Mouse (Mus musculus): Measurements from ENCODE around the gene Gm4064. TPM values are rescaled to one million over a fixed set of nuclear protein-coding genes. Genes with fewer than 3 reads are reported as not detected.

Gene Gm4064
- polyA plus RNA-seq (2017; shearing (Covaris generic)): not detected

GRCm38 (mm10) chrY:2796105-2796504, at the start of gene Gm4064:
Gene Gm4064 (minus strand): TSS chrY:2796205.

GRCm38 (mm10) chrY:2830380-2830779, 34.4 kb upstream of the Gm4064 start, which contains the start of the genes Rbmy and Gm10256:
Gene Rbmy (plus strand): TSS chrY:2830680.
Gene Gm10256 (plus strand): TSS chrY:2830699.

Other genes starting within 250 kb of the Gm4064 start
- gene H2al2c, start 197.1 kb downstream of the Gm4064 start, polyA plus RNA-seq (2017; shearing (Covaris generic)): not detected
- not detected for gene Sry, start 132.5 kb downstream of the Gm4064 start, polyA plus RNA-seq (2017; shearing (Covaris generic))
- gene H2al2b, start 75.5 kb downstream of the Gm4064 start, polyA plus RNA-seq (2017; shearing (Covaris generic)): not detected
- not detected for gene Rbmy, start 34.5 kb upstream of the Gm4064 start, polyA plus RNA-seq (2017; shearing (Covaris generic))
- not detected for gene Gm10256, start 34.5 kb upstream of the Gm4064 start, polyA plus RNA-seq (2017; shearing (Covaris generic))
- gene Gm10352, start 104.8 kb upstream of the Gm4064 start, polyA plus RNA-seq (2017; shearing (Covaris generic)): not detected
- not detected for gene Gm29289, start 136.4 kb upstream of the Gm4064 start, polyA plus RNA-seq (2017; shearing (Covaris generic))

All from effector memory CD4-positive, alpha-beta T cell, adult 5 months (primary cell).